Mouse (Mus musculus): ENCODE data around the gene Cdc26.

Gene Cdc26

GRCm38 (mm10) chr4:62408601-62409282, at the start of gene Cdc26, which contains the start of gene Prpf4:
Cdc26 (minus strand) TSS chr4:62408642.
Prpf4 (plus strand) TSS chr4:62408797.
- peak; percentile 99 for DNase-seq (ENCODE audit: low read depth)

DNA sequence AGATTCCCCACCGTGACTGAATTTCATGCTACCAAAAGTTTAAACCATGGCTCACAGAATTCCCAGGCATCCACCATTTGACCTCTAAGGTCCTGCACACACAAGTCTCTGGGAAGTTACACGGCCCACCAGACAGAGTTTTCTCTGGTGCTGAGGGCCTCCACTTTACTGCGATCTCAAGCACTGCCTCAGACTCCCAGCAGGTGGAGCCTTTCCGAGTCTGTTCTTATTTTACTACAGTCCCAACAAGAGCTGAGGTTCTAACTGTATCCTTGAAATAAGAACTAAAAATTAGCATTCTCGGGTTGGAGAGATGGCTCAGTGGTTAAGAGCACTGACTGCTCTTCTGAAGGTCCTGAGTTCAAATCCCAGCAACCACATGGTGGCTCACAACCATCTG, 46.6 kb upstream of the Cdc26 start:
- DNase-seq (ENCODE audit: low read depth): no peak

DNA sequence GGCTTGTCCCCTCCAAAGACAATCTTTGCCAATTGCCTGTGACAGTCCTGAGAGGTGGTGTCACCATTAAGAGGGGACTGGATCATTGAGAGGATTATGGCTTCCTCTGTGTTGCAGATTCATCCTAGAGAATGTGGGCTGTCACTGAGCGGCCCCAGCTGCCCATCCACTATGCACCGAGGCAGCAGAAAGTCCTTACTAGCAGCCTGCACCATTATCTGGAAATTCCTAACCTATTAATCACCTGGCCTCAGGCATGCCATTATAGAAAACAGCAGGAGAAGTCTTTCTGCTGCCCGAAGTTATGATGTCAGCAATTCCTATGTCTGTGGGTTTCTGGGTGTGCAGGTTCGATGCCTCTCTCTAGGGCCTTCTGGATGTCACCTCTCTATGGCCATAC, 32.5 kb upstream of the Cdc26 start:
- no peak for DNase-seq (ENCODE audit: low read depth)

DNA sequence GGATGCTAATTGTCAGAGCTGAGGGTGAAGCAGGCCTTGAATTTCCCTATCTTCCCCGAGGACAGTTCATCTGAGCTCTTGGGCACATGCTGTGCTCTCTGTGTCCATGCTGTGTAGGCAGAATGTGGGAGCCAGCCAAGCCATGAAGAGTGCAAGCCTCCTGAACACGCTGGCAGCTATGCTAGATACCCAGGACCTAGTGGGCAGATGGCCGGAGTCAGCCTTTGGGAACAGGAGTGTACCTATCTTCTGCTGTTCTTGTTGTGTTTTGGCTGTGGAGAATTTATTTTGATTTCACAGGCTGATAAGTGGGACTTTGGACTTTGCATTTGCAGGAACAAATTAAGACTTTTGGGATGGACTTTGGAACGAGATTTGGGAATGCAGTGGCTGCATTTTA, 32.1 kb upstream of the Cdc26 start:
- no peak for DNase-seq (ENCODE audit: low read depth)

DNA sequence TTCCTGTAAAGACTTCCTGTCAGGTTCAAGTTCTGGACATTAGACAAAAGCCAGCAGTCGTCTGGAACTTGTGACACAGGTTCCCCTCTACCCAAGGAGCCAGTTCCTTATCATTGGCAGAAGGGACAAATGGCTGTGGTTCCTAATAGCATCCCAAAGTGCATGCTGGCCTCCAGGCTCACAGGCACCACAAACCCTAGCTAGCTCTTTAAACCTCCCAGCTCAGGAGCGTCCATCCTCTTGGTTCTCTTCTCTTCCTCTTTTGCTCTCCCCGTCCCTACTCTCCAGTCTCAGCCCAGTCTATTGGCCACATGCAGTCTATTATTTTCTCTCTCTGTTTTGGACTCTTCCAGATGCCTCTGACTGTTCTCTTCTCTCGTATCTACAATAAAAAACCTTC, 31.4 kb upstream of the Cdc26 start:
- DNase-seq (ENCODE audit: low read depth): no peak

GRCm38 (mm10) chr4:62437871-62438270, 29.4 kb upstream of the Cdc26 start:
- no peak for DNase-seq (ENCODE audit: low read depth)

DNA sequence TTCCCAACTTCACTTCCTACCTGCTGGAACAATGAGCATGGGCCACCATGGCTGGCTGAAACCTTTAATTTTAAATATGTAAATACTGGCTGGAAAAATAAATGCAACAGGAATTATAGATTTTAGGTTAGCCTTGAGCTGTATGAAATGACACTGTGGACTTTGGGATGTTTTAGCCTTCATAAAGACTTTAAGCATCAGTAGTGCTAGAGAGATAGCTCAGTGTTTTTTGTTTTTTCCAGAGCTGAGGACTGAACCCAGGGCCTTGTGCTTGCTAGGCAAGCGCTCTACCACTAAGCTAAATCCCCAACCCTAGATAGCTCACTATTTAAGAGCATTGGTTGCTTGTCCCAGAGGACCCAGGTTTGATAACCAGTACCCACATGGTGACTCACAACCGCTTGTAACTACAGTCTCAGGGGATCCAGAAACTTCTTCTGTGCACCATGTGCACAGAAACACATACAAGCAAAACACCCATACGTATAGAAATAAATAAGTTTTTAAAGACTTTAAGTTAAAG, 28.9 kb upstream of the Cdc26 start:
- no peak for DNase-seq (ENCODE audit: low read depth)

GRCm38 (mm10) chr4:62435081-62435480, 26.6 kb upstream of the Cdc26 start, which contains the start of gene Rnf183:
Rnf183 (minus strand) TSS chr4:62435252.
- DNase-seq (ENCODE audit: low read depth): no peak

GRCm38 (mm10) chr4:62433939-62434870, 25.8 kb upstream of the Cdc26 start:
- no peak for DNase-seq (ENCODE audit: low read depth)

GRCm38 (mm10) chr4:62431522-62431921, 23.1 kb upstream of the Cdc26 start:
- peak; percentile 39 for DNase-seq (ENCODE audit: low read depth)

DNA sequence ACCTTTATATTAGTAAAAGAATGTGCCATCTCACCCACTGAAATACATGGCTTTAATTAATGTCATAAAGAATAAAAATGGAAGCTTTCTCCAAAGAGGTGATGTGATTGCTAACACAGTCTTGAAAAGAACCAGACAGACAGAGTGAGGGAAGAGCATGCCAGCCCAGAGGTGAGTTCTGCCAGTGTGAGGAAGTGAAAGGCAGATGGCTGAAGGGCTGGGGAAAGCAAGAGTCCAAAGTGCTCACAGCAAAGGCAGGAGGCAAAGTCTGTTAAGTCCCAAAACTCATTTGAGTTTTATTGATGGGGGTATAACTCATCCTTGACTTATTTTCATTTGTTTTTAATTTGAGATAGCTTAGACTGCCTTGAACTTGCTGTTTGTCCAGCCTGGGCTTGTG, 22.2 kb upstream of the Cdc26 start:
- no peak for DNase-seq (ENCODE audit: low read depth)

GRCm38 (mm10) chr4:62429616-62430015, 21.2 kb upstream of the Cdc26 start:
- no peak for DNase-seq (ENCODE audit: low read depth)

GRCm38 (mm10) chr4:62427978-62428758, 19.7 kb upstream of the Cdc26 start:
- DNase-seq (ENCODE audit: low read depth): no peak

- DNase-seq (ENCODE audit: low read depth): no peak
These were observed 17.4 kb upstream of the Cdc26 start for GRCm38 (mm10) chr4:62425891-62426290.

DNA sequence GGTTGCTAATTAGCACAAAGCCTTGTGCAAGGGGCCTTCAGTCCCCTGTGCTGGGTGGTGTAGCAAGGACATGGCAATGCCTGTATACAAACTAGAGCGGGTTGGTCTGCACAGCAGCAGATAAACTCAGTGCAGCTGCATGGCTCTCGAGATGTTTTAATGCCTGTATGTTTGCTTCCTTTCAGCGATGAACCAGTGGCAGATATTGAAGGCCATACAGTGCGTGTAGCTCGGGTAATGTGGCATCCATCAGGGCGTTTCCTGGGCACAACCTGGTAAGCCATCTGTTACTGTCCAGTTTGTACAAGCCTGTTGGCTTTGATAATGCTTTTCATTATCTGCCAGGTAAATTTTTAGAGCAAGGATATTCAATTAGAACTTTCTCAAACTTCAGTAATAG, 10.6 kb upstream of the Cdc26 start:
- no peak for DNase-seq (ENCODE audit: low read depth)

DNA sequence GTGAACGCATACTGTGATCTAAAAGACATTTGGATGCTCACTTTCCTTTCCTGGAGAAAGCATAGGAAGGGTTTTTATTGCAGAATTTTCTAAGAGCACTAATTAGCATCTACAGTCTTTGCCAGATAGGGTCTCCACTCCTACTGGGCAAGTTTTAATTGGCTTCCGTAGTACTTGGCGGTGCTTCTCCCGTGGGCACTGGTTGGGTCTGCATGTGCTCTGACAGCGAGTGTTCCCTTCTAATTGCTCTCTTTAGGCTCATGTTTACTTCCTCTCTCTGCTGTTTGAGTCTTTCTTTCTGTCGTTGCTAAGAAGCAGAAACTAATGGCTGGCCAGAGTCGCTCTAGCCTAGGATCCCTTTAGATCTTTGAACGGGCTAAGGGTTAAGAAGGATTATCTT, 10.0 kb upstream of the Cdc26 start:
- DNase-seq (ENCODE audit: low read depth): no peak

GRCm38 (mm10) chr4:62411606-62412005, 3.2 kb upstream of the Cdc26 start:
- no peak for DNase-seq (ENCODE audit: low read depth)

DNA sequence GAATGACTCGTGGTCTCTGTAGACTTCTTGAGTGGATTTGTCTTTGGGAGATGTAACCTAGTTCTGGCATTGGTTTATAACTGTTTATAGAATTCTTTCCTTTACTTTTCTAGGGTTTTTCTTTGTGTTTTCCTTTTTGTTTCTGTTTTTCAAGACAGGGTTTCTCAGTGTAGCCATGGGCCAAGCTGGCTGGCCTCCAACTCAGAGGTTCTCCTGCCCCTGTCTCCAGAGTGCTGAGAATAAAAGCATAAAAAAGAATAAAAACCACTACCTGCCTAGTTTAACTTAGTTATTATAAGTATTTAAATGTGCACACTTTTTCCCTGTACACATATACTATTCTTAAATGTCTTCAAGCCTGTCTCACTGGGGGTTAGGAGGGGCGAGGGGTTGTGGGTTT, 1.9 kb upstream of the Cdc26 start:
- DNase-seq (ENCODE audit: low read depth): no peak

GRCm38 (mm10) chr4:62409615-62410014, 1.2 kb upstream of the Cdc26 start:
- no peak for DNase-seq (ENCODE audit: low read depth)

- DNase-seq (ENCODE audit: low read depth): peak; percentile 58
These were observed 486 bp downstream of the Cdc26 start for GRCm38 (mm10) chr4:62407730-62408582.

DNA sequence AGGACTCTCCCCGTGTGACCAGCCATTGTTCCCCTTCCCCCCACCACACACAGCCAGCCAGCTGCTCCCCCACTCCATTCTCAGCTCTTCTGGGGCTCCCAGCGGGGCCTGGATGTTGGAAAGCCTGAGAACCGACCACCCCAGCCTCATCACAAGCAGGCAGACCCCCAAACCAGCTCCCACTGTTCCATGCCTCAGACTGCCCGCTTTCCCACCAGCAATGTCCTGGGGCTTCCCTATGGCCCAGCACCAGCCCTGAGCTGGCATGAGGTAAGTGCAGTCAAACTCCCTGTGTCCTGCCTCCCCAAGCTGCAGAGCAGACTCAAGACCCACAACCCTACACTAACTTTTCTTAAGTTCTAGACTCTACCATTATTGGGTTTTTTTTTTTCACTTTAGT, 2.3 kb downstream of the Cdc26 start:
- no peak for DNase-seq (ENCODE audit: low read depth)
